Mouse (Mus musculus) hematopoietic stem cell, adult 5-6 weeks (primary cell): Measurements from ENCODE around the gene Endou. TPM values are rescaled to one million over a fixed set of nuclear protein-coding genes. Genes with fewer than 3 reads are reported as not detected.

Experiments
- ATAC-seq, 2 experiments: fragments of 125-278 bp in 1 of 2; replicated peaks in 1 of 2; 2 replicates each; pipeline ENCODE4 v1.8.0; 2016 to 2017; ENCODE audit warnings: inconsistent platforms in 2 of 2, mild to moderate bottlenecking in 2 of 2, moderate number of reproducible peaks in 2 of 2, low read depth in 1 of 2, moderate TSS enrichment in 1 of 2; ENCODE audit not compliant: low FRiP score in 2 of 2, poor library complexity in 2 of 2, severe bottlenecking in 2 of 2, insufficient read depth in 1 of 2, low TSS enrichment in 1 of 2
- total RNA-seq: library from RNA; stranded (forward); fragments of 172-1452, 232-1000 nt; gene quantifications from 2 replicates; pipeline ENCODE4 v1.2.3, GENCODE M21; 2017

The Endou gene
- 1.4 and 3.4 TPM in 2 replicates for total RNA-seq

GRCm38 (mm10) chr15:97731111-97731510 lies at the start of gene Endou:
Gene Endou, minus strand, starts transcription at chr15:97731339.
- no peak for ATAC-seq

- ATAC-seq: no peak
These were observed 49.5 kb upstream of the Endou start for GRCm38 (mm10) chr15:97780611-97781031.

GRCm38 (mm10) chr15:97779576-97779975 lies 48.4 kb upstream of the Endou start:
- ATAC-seq: no peak

- no peak for ATAC-seq
These were observed 47.4 kb upstream of the Endou start, which contains the start of gene Slc48a1 for GRCm38 (mm10) chr15:97778311-97779098. Gene Slc48a1, plus strand, starts transcription at chr15:97778520.

- no peak for ATAC-seq
These were observed 45.8 kb upstream of the Endou start for GRCm38 (mm10) chr15:97776919-97777318.

GRCm38 (mm10) chr15:97776514-97776913 lies 45.4 kb upstream of the Endou start:
- peak; percentile 71 for ATAC-seq

GRCm38 (mm10) chr15:97773961-97774370 lies 42.8 kb upstream of the Endou start:
- ATAC-seq: no peak

GRCm38 (mm10) chr15:97773108-97773507 lies 42.0 kb upstream of the Endou start:
- no peak for ATAC-seq

- no peak for ATAC-seq
These were observed 39.1 kb upstream of the Endou start for GRCm38 (mm10) chr15:97770280-97770679.

- ATAC-seq: peak; percentile 24 to 33; a peak in 2 of 4 replicates
These were observed 37.1 kb upstream of the Endou start for GRCm38 (mm10) chr15:97768192-97768591.

- ATAC-seq: peak; percentile 80 to 82
These were observed 36.4 kb upstream of the Endou start, which contains the start of gene Rapgef3 for GRCm38 (mm10) chr15:97767280-97768186. Gene Rapgef3, minus strand, starts transcription at chr15:97767972.

GRCm38 (mm10) chr15:97766594-97767279 lies 35.6 kb upstream of the Endou start:
- ATAC-seq: peak in 1 of 2 experiments; percentile 32; a peak in 1 of 4 replicates

- no peak for ATAC-seq
These were observed 35.1 kb upstream of the Endou start for GRCm38 (mm10) chr15:97766194-97766593.

- ATAC-seq: no peak
These were observed 34.1 kb upstream of the Endou start for GRCm38 (mm10) chr15:97765090-97765794.

GRCm38 (mm10) chr15:97764532-97764931 lies 33.4 kb upstream of the Endou start:
- ATAC-seq: no peak

- no peak for ATAC-seq
These were observed 32.3 kb upstream of the Endou start for GRCm38 (mm10) chr15:97763256-97764049.
